Mouse (Mus musculus): ENCODE results near the gene CK137956.

GRCm38 (mm10) chr4:127907151-127907550 lies 63.6 kb downstream of the CK137956 start:
- TF ChIP-seq POLR2A (IDR thresholded peaks at IDR 0.05; ENCODE audit: insufficient read length, low read depth): no peak
- no peak for TF ChIP-seq USF1 (IDR thresholded peaks at IDR 0.05; ENCODE audit: low read depth)
- no peak for TF ChIP-seq POLR2AphosphoS2 (IDR thresholded peaks at IDR 0.05; ENCODE audit: insufficient read length, low read depth)
- TF ChIP-seq E2F4 (IDR thresholded peaks at IDR 0.05; ENCODE audit: insufficient read depth): no peak
- no peak for TF ChIP-seq MYOG (IDR thresholded peaks at IDR 0.05; ENCODE audit: control insufficient read depth in 1 of 3, insufficient read depth in 1 of 3, insufficient read length in 2 of 3, low read depth in 2 of 3)
- TF ChIP-seq REST (IDR thresholded peaks at IDR 0.05; ENCODE audit: insufficient read depth, insufficient read length): no peak
- TF ChIP-seq MAX (IDR thresholded peaks at IDR 0.05; ENCODE audit: low read depth): no peak
- no peak for TF ChIP-seq TCF12 (IDR thresholded peaks at IDR 0.05; ENCODE audit: insufficient read depth, poor library complexity, severe bottlenecking)

Measured in myocyte (in vitro differentiated cells).